Mouse (Mus musculus) embryonic fibroblast, embryonic 13.5 days (primary cell): Measurements from ENCODE around the gene Dolpp1.

ENCODE experiments used
- CTCF ChIP-seq: IDR thresholded peaks from 2 replicates; pipeline ENCODE4 v1.5.1; 2011; ENCODE audit warnings: mild to moderate bottlenecking, control low read depth, low read length, moderate library complexity, borderline replicate concordance; ENCODE audit not compliant: insufficient read depth
- POLR2A ChIP-seq: IDR thresholded peaks from 2 replicates; pipeline ENCODE4 v1.6.1; 2011; ENCODE audit warnings: low read depth, mild to moderate bottlenecking, control low read depth, low read length, moderate library complexity

GRCm38 (mm10) chr2:30360626-30361025, 31.4 kb upstream of the Dolpp1 start:
- no peak for TF ChIP-seq POLR2A
- TF ChIP-seq CTCF = no peak
